Mouse (Mus musculus) embryonic facial prominence, embryonic 15.5 days (tissue): ENCODE measurements around the gene Hnrnpab. TPM values are rescaled to one million over a fixed set of nuclear protein-coding genes. Genes with fewer than 3 reads are reported as not detected.
"Not testable (repeated sequence)": the region's sequence is repeated elsewhere in the genome, so short reads cannot be mapped to it uniquely, and the experiment has no call there.

Experiments
- ATAC-seq: fragments of 200-750 bp; cut with Nextera tagmentation; 2 replicates; pipeline ENCODE4 v1.8.0; 2017; ENCODE audit warnings: low read depth, moderate TSS enrichment; ENCODE audit not compliant: insufficient number of reproducible peaks, low FRiP score, low TSS enrichment
- H3K27ac ChIP-seq: fragments of 300-500 bp; sonication (generic); replicated peaks from 2 replicates; pipeline ENCODE4 v1.5.1; 2015; ENCODE audit warnings: mild to moderate bottlenecking, inconsistent platforms
- H3K27me3 ChIP-seq: fragments of 300-500 bp; sonication (generic); 2 replicates; pipeline ENCODE4 v1.6.1; 2015; ENCODE audit warnings: inconsistent platforms
- H3K36me3 ChIP-seq: fragments of 300-500 bp; sonication (generic); 2 replicates; pipeline ENCODE4 v1.6.1; 2015; ENCODE audit warnings: mild to moderate bottlenecking, inconsistent platforms
- H3K4me1 ChIP-seq: fragments of 300-500 bp; sonication (generic); 2 replicates; pipeline ENCODE4 v1.6.1; 2015; ENCODE audit warnings: inconsistent platforms
- H3K4me2 ChIP-seq: fragments of 300-500 bp; sonication (generic); replicated peaks from 2 replicates; pipeline ENCODE4 v1.6.1; 2015; ENCODE audit warnings: mild to moderate bottlenecking, inconsistent platforms
- H3K4me3 ChIP-seq: fragments of 300-500 bp; sonication (generic); replicated peaks from 2 replicates; pipeline ENCODE4 v1.5.1; 2015; ENCODE audit warnings: mild to moderate bottlenecking, inconsistent platforms
- H3K9ac ChIP-seq: fragments of 300-500 bp; sonication (generic); 2 replicates; pipeline ENCODE4 v1.6.1; 2015; ENCODE audit warnings: inconsistent platforms
- H3K9me3 ChIP-seq: fragments of 300-500 bp; sonication (generic); replicated peaks from 2 replicates; pipeline ENCODE4 v1.6.1; 2016; ENCODE audit warnings: inconsistent platforms
- WGBS: fragments of 180-500 bp; shearing (Covaris S2); methylation state at CpG from one replicate; pipeline ENCODE4 v1.1.7; 2015; 5-methylcytosine and 5-hydroxymethylcytosine counted together
- polyA plus RNA-seq: library from polyadenylated mRNA; unstranded; fragments of >200 nt; fragmentation: Nextera tagmentation; extraction: Ambion mirVana; gene quantifications from 2 replicates; pipeline ENCODE4 v1.2.1, GENCODE M21; 2015

Hnrnpab gene
- polyA plus RNA-seq, 1 experiment from 2014 or later, result 381 TPM

- Histone ChIP-seq H3K9ac (no peak overlapping the region), H3K27me3 (no peaks in the 10 kb centered on the region), H3K36me3 (peaks cover 12% of the 10 kb centered on the region; the same call in 1 of the 2 replicates), H3K4me3 (no peak overlapping the region), H3K4me2 (no peak overlapping the region), H3K27ac (no peak overlapping the region), H3K4me1 (peaks cover 18% of the 10 kb centered on the region), H3K9me3 (no peaks in the 10 kb centered on the region)
- no peak for ATAC-seq
- WGBS, result 92% methylated on average over 3 of the region's 3 CpGs
Measured at GRCm38 (mm10) chr11:51633721-51634120, 27.1 kb upstream of the Hnrnpab start.

- not testable (repeated sequence) for H3K9ac ChIP-seq, ATAC-seq
- WGBS, result 86% methylated on average over 7 of the region's 7 CpGs
Measured at GRCm38 (mm10) chr11:51633200-51633599, 26.6 kb upstream of the Hnrnpab start.

GRCm38 (mm10) chr11:51632130-51632753, 25.6 kb upstream of the Hnrnpab start:
- H3K9ac ChIP-seq, result no peak overlapping the region
- no peaks in the 10 kb centered on the region for H3K27me3 ChIP-seq
- 79% methylated on average over 6 of the region's 6 CpGs for WGBS

More at GRCm38 (mm10) chr11:51633200-51633599, 26.6 kb upstream of the Hnrnpab start:
- H3K4me2 ChIP-seq, H3K27me3 ChIP-seq, H3K9me3 ChIP-seq, H3K4me3 ChIP-seq, H3K27ac ChIP-seq: not testable (repeated sequence)
- peaks cover 18% of the 10 kb centered on the region for H3K4me1 ChIP-seq
- peaks cover 12% of the 10 kb centered on the region; the same call in 1 of the 2 replicates for H3K36me3 ChIP-seq

GRCm38 (mm10) chr11:51629651-51630314, 23.1 kb upstream of the Hnrnpab start:
- 77% methylated on average over 15 of the region's 15 CpGs for WGBS
- H3K9me3 ChIP-seq, result no peaks in the 10 kb centered on the region

More at GRCm38 (mm10) chr11:51632130-51632753, 25.6 kb upstream of the Hnrnpab start:
- no peak for ATAC-seq
- H3K4me2 ChIP-seq, result no peak overlapping the region
- H3K9me3 ChIP-seq, result no peaks in the 10 kb centered on the region
- H3K4me3 ChIP-seq, result no peak overlapping the region
- peaks cover 14% of the 10 kb centered on the region for H3K4me1 ChIP-seq
- H3K27ac ChIP-seq, result no peak overlapping the region
- peaks cover 22% of the 10 kb centered on the region for H3K36me3 ChIP-seq

GRCm38 (mm10) chr11:51627907-51628306, 21.3 kb upstream of the Hnrnpab start:
- H3K9me3 ChIP-seq, result no peaks in the 10 kb centered on the region
- no peak for ATAC-seq
- H3K27me3 ChIP-seq, result no peaks in the 10 kb centered on the region
- WGBS, result 84% methylated on average over 8 of the region's 8 CpGs
- H3K27ac ChIP-seq, result no peak overlapping the region
- no peak overlapping the region for H3K4me2 ChIP-seq
- no peaks in the 10 kb centered on the region for H3K4me1 ChIP-seq
- no peak overlapping the region for H3K9ac ChIP-seq
- H3K4me3 ChIP-seq, result no peak overlapping the region
- peaks cover 63% of the 10 kb centered on the region for H3K36me3 ChIP-seq

More at GRCm38 (mm10) chr11:51629651-51630314, 23.1 kb upstream of the Hnrnpab start:
- H3K4me1 ChIP-seq, result peaks cover 4% of the 10 kb centered on the region; the same call in 1 of the 2 replicates
- no peak overlapping the region for H3K27ac ChIP-seq
- H3K4me2 ChIP-seq, result no peak overlapping the region
- H3K4me3 ChIP-seq, result no peak overlapping the region
- no peaks in the 10 kb centered on the region for H3K27me3 ChIP-seq
- no peak overlapping the region for H3K9ac ChIP-seq
- no peak for ATAC-seq
- H3K36me3 ChIP-seq, result peaks cover 44% of the 10 kb centered on the region

- no peaks in the 10 kb centered on the region for H3K4me1 ChIP-seq
Measured at GRCm38 (mm10) chr11:51627425-51627824, 20.8 kb upstream of the Hnrnpab start.

GRCm38 (mm10) chr11:51625187-51625820, 18.7 kb upstream of the Hnrnpab start:
- H3K4me3 ChIP-seq, result no peak overlapping the region
- H3K36me3 ChIP-seq, result peaks cover 80% of the 10 kb centered on the region
- no peaks in the 10 kb centered on the region for H3K27me3 ChIP-seq
- H3K4me2 ChIP-seq, result no peak overlapping the region
- ATAC-seq, result no peak
- WGBS, result 74% methylated on average over 5 of the region's 5 CpGs
- H3K27ac ChIP-seq, result no peak overlapping the region
- no peak overlapping the region for H3K9ac ChIP-seq
- no peaks in the 10 kb centered on the region for H3K9me3 ChIP-seq
- peaks cover 14% of the 10 kb centered on the region for H3K4me1 ChIP-seq

More at GRCm38 (mm10) chr11:51627425-51627824, 20.8 kb upstream of the Hnrnpab start:
- Histone ChIP-seq H3K4me3 (no peak overlapping the region), H3K27ac (no peak overlapping the region), H3K36me3 (peaks cover 68% of the 10 kb centered on the region), H3K9ac (no peak overlapping the region), H3K27me3 (no peaks in the 10 kb centered on the region), H3K4me2 (no peak overlapping the region), H3K9me3 (no peaks in the 10 kb centered on the region)
- no peak for ATAC-seq
- WGBS, result 92% methylated on average over 9 of the region's 9 CpGs

GRCm38 (mm10) chr11:51622971-51623491, 16.4 kb upstream of the Hnrnpab start:
- WGBS, result 84% methylated on average over 7 of the region's 7 CpGs
- peaks cover 68% of the 10 kb centered on the region for H3K36me3 ChIP-seq

GRCm38 (mm10) chr11:51621776-51622175, 15.1 kb upstream of the Hnrnpab start:
- H3K4me2 ChIP-seq, result no peak overlapping the region
- H3K9ac ChIP-seq, result no peak overlapping the region
- H3K27me3 ChIP-seq, result no peaks in the 10 kb centered on the region
- 95% methylated on average over 2 of the region's 2 CpGs for whole genome bisulfite sequencing
- no peak overlapping the region for H3K4me3 ChIP-seq
- H3K36me3 ChIP-seq, result peaks cover 56% of the 10 kb centered on the region
- no peak overlapping the region for H3K27ac ChIP-seq
- peaks cover 18% of the 10 kb centered on the region for H3K4me1 ChIP-seq
- ATAC-seq, result no peak
- no peaks in the 10 kb centered on the region for H3K9me3 ChIP-seq

More at GRCm38 (mm10) chr11:51622971-51623491, 16.4 kb upstream of the Hnrnpab start:
- Histone ChIP-seq H3K4me2 (no peak overlapping the region), H3K9ac (no peak overlapping the region), H3K4me1 (peaks cover 18% of the 10 kb centered on the region), H3K27me3 (no peaks in the 10 kb centered on the region), H3K9me3 (no peaks in the 10 kb centered on the region), H3K4me3 (no peak overlapping the region), H3K27ac (no peak overlapping the region)
- ATAC-seq, result no peak

- Histone ChIP-seq H3K4me3 (peak overlapping the region; percentile 90), H3K27me3 (no peaks in the 10 kb centered on the region), H3K9me3 (no peaks in the 10 kb centered on the region), H3K4me1 (peaks cover 25% of the 10 kb centered on the region), H3K9ac (peak overlapping the region; percentile 64), H3K4me2 (peak overlapping the region; percentile 76), H3K27ac (peak overlapping the region; percentile 63), H3K36me3 (peaks cover 41% of the 10 kb centered on the region)
- WGBS, result under 1% methylated on average over 11 of the region's 11 CpGs
- no peak for ATAC-seq
Measured at GRCm38 (mm10) chr11:51620084-51620483, 13.4 kb upstream of the Hnrnpab start.
